Mouse (Mus musculus): ENCODE measurements at regions not wholly inside any gene's neighbourhood (a gene's known extent, or its start where the extent isn't known, plus 50 kb on each side); places are given as distances from the start of the nearest gene placed in this dataset.

- no peak for TF ChIP-seq CTCF (IDR thresholded peaks at IDR 0.05; ENCODE audit: low read depth)
- TF ChIP-seq EP300 (IDR thresholded peaks at IDR 0.05; ENCODE audit: low read depth), result no peak
Measured at GRCm38 (mm10) chr2:50578278-50579043, 281.9 kb upstream of the Mmadhc start.

All from liver, postnatal 0 days (tissue).